Mouse (Mus musculus) lung, postnatal 0 days (tissue): ENCODE data around the gene Nipal3.

Experiments
- CTCF ChIP-seq: IDR thresholded peaks from 2 replicates; pipeline ENCODE4 v1.5.1; 2016; ENCODE audit warnings: antibody characterized with exemption, mild to moderate bottlenecking
- EP300 ChIP-seq: IDR thresholded peaks from 2 replicates; pipeline ENCODE4 v1.6.1; 2016; ENCODE audit warnings: antibody characterized with exemption, mild to moderate bottlenecking, control low read depth

DNA sequence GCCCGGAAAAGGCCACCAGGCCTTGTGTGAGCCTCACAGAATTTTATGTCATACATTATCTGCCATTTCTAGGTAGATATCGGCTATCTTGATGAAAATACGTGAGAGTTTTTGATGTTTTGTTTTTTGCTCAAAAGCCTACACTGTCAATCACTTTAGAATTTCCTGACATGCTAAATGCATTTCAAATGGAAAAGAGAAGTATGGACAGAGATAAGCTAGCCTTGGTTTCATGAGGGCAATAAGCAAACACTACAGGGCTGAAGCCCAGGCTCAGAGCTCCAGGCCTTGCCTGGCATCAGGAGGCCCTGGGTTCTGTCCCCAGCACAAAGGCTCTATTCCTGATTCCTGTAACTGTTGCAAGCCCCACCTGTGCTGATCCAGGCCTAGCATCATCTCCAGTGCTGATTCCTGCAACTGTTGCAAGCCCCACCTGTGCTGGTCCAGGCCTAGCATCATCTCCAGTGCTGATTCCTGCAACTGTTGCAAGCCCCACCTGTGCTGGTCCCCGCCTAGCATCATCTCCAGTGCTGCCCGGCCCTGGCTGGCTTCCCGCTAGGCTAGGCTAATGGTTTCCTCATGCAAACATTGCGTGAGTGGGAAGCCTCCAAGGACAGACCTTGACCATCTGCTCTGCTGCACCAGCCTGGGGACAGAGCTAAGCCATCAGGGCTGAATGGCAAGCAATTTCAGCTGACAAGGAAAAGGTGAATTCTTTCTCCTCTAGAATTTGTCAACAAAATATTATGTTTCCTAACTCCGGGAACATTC is 64.7 kb downstream of the Nipal3 start:
- TF ChIP-seq CTCF (no peak), EP300 (no peak)
